In genomic region chr8:109360081-109360715, GRCm38 (mm10) we compare ENCODE assay signal across 7 mouse cellular contexts.
DNase-seq lines count a peak whose midpoint lies in the region; ATAC-seq lines count a peak whose summit lies in the region.

No protein-coding gene starts in this region.

- H3K4me2 ChIP-seq in lung, embryonic 16.5 days (ENCODE audit: low read depth, low read length): peak overlapping the region; percentile 60
- H3K4me2 ChIP-seq in forebrain, embryonic 12.5 days: peak overlapping the region; percentile 58
- H3K4me2 ChIP-seq in limb, embryonic 12.5 days: peak overlapping the region; percentile 67
- peak overlapping the region; percentile 53 for H3K4me2 ChIP-seq in stomach, embryonic 16.5 days (ENCODE audit: low read depth, low read length)

- 6% methylated on average over 14 of the region's 14 CpGs for WGBS in lung, embryonic 16.5 days
- WGBS in forebrain, embryonic 12.5 days: 10% methylated on average over 14 of the region's 14 CpGs
- 19% methylated on average over 14 of the region's 14 CpGs for WGBS in limb, embryonic 12.5 days
- 20% methylated on average over 14 of the region's 14 CpGs for WGBS in stomach, embryonic 16.5 days

- peaks cover 7% of the 10 kb centered on the region for H3K4me1 ChIP-seq in lung, embryonic 16.5 days (replicated peaks; ENCODE audit: control insufficient read depth, insufficient read depth, low read length)
- peaks cover 34% of the 10 kb centered on the region for H3K4me1 ChIP-seq in forebrain, embryonic 12.5 days
- H3K4me1 ChIP-seq in limb, embryonic 12.5 days (replicated peaks): peaks cover 20% of the 10 kb centered on the region
- no peaks in the 10 kb centered on the region for H3K4me1 ChIP-seq in stomach, embryonic 16.5 days (ENCODE audit: control insufficient read depth, insufficient read depth, low read length)

- ATAC-seq in lung, embryonic 16.5 days (ENCODE audit: low read depth): no peak
- peak; percentile 83 for ATAC-seq in forebrain, embryonic 12.5 days (ENCODE audit: low FRiP score)
- no peak for ATAC-seq in limb, embryonic 12.5 days (ENCODE audit: insufficient number of reproducible peaks, insufficient read depth, low FRiP score, low TSS enrichment, low read depth)
- ATAC-seq in stomach, embryonic 16.5 days (ENCODE audit: insufficient read depth, low FRiP score): no peak

- DNase-seq in lung, postnatal 36 days: no peak
- DNase-seq in cerebellum, adult 8-10 months: no peak
- no peak for DNase-seq in left cerebral cortex, adult 18-20 months (ENCODE audit: low spot score in 2 of 2)

- H3K9ac ChIP-seq in lung, embryonic 16.5 days (ENCODE audit: low read length): no peak overlapping the region
- H3K9ac ChIP-seq in forebrain, embryonic 12.5 days: peak overlapping the region; percentile 48; the same call in 1 of the 2 replicates
- H3K9ac ChIP-seq in limb, embryonic 12.5 days (replicated peaks): no peak overlapping the region; the same call in 1 of the 2 replicates
- no peak overlapping the region for H3K9ac ChIP-seq in stomach, embryonic 16.5 days (ENCODE audit: low read length)

- H3K27me3 ChIP-seq in lung, embryonic 16.5 days (ENCODE audit: control insufficient read depth, insufficient read depth, low read depth, low read length): peaks cover 4% of the 10 kb centered on the region; the same call in 1 of the 2 replicates
- H3K27me3 ChIP-seq in forebrain, embryonic 12.5 days: peaks cover 4% of the 10 kb centered on the region; the same call in 1 of the 2 replicates
- peaks cover 8% of the 10 kb centered on the region for H3K27me3 ChIP-seq in limb, embryonic 12.5 days
- H3K27me3 ChIP-seq in stomach, embryonic 16.5 days (ENCODE audit: control insufficient read depth, insufficient read depth, low read length): no peaks in the 10 kb centered on the region

- no peaks in the 10 kb centered on the region for H3K36me3 ChIP-seq in lung, embryonic 16.5 days (ENCODE audit: control insufficient read depth, insufficient read depth, low read length)
- H3K36me3 ChIP-seq in forebrain, embryonic 12.5 days (replicated peaks): no peaks in the 10 kb centered on the region
- H3K36me3 ChIP-seq in limb, embryonic 12.5 days: no peaks in the 10 kb centered on the region
- no peaks in the 10 kb centered on the region for H3K36me3 ChIP-seq in stomach, embryonic 16.5 days (ENCODE audit: control insufficient read depth, insufficient read depth, low read length)

- peak overlapping the region; percentile 16 for H3K4me3 ChIP-seq in lung, embryonic 16.5 days (ENCODE audit: low read length)
- peak overlapping the region; percentile 28 for H3K4me3 ChIP-seq in forebrain, embryonic 12.5 days (replicated peaks)
- H3K4me3 ChIP-seq in limb, embryonic 12.5 days (replicated peaks): peak overlapping the region; percentile 14
- H3K4me3 ChIP-seq in stomach, embryonic 16.5 days (replicated peaks; ENCODE audit: low read length): peak overlapping the region; percentile 24; the same call in 1 of the 2 replicates

- H3K27ac ChIP-seq in lung, embryonic 16.5 days (ENCODE audit: low read length): no peak overlapping the region
- peak overlapping the region; percentile 91 for H3K27ac ChIP-seq in forebrain, embryonic 12.5 days
- H3K27ac ChIP-seq in limb, embryonic 12.5 days: no peak overlapping the region; the same call in 1 of the 2 replicates
- H3K27ac ChIP-seq in stomach, embryonic 16.5 days (ENCODE audit: low read length): no peak overlapping the region

- no peaks in the 10 kb centered on the region for H3K9me3 ChIP-seq in lung, embryonic 16.5 days (ENCODE audit: control insufficient read depth, low read length)
- H3K9me3 ChIP-seq in forebrain, embryonic 12.5 days: no peaks in the 10 kb centered on the region
- no peaks in the 10 kb centered on the region for H3K9me3 ChIP-seq in limb, embryonic 12.5 days
- no peaks in the 10 kb centered on the region for H3K9me3 ChIP-seq in stomach, embryonic 16.5 days (replicated peaks; ENCODE audit: control insufficient read depth, low read length)
